In genomic region chr1:155006539-155007486, GRCm38 (mm10) we compare ENCODE assay signal across 8 mouse cellular contexts.
A peak's percentile ranks its signal among the peaks of the same experiment; 100 is the strongest.
DNase-seq lines count a peak whose midpoint lies in the region; ATAC-seq and TF ChIP-seq lines count a peak whose summit lies in the region.

No protein-coding gene starts in this region.

- peak; percentile 86 for DNase-seq in 3T3-L1 (ENCODE audit: low read depth, low spot score)
- DNase-seq in adrenal gland, postnatal 25 days: peak; percentile 84
- peak; percentile 59 to 83 for DNase-seq in heart, adult 9 months (ENCODE audit: low spot score in 2 of 2)
- DNase-seq in spleen, postnatal 4 days (ENCODE audit: low spot score in 2 of 2): peak; percentile 74 to 90

- H3K27me3 ChIP-seq in embryonic facial prominence, embryonic 13.5 days: peaks cover 31% of the 10 kb centered on the region
- H3K27me3 ChIP-seq in kidney, embryonic 15.5 days: 0 out of 2 replicates have a peak, but pooled peaks cover 21% of the 10 kb centered on the region
- H3K27me3 ChIP-seq in limb, embryonic 15.5 days: no peaks in the 10 kb centered on the region
- H3K27me3 ChIP-seq in myocyte (ENCODE audit: control insufficient read depth, insufficient read depth, insufficient read length): peaks cover 36% of the 10 kb centered on the region

- H3K27ac ChIP-seq in embryonic facial prominence, embryonic 13.5 days: 0 out of 2 replicates have a peak overlapping the region, but pooled peaks have one; percentile 48
- no peak overlapping the region for H3K27ac ChIP-seq in kidney, embryonic 15.5 days
- H3K27ac ChIP-seq in limb, embryonic 15.5 days: no peak overlapping the region

- no peak overlapping the region for H3ac ChIP-seq in myocyte (ENCODE audit: control insufficient read depth, insufficient read length)

- H3K4me3 ChIP-seq in embryonic facial prominence, embryonic 13.5 days: no peak overlapping the region
- no peak overlapping the region for H3K4me3 ChIP-seq in kidney, embryonic 15.5 days (replicated peaks)
- no peak overlapping the region for H3K4me3 ChIP-seq in limb, embryonic 15.5 days
- H3K4me3 ChIP-seq in myocyte: no peak overlapping the region

- H3K4me2 ChIP-seq in embryonic facial prominence, embryonic 13.5 days: peak overlapping the region; percentile 18; the same call in 1 of the 2 replicates
- no peak overlapping the region for H3K4me2 ChIP-seq in kidney, embryonic 15.5 days
- no peak overlapping the region for H3K4me2 ChIP-seq in limb, embryonic 15.5 days
- H3K4me2 ChIP-seq in myocyte (ENCODE audit: low read depth): peak overlapping the region; percentile 22

- no peaks in the 10 kb centered on the region for H3K79me2 ChIP-seq in myocyte (ENCODE audit: control insufficient read depth, insufficient read depth)

- 10% methylated on average over 16 of the region's 16 CpGs for WGBS in embryonic facial prominence, embryonic 13.5 days
- 20% methylated on average over 16 of the region's 16 CpGs for WGBS in kidney, embryonic 15.5 days
- WGBS in limb, embryonic 15.5 days: 12% methylated on average over 16 of the region's 16 CpGs

- H3K9me3 ChIP-seq in embryonic facial prominence, embryonic 13.5 days: no peaks in the 10 kb centered on the region
- no peaks in the 10 kb centered on the region for H3K9me3 ChIP-seq in kidney, embryonic 15.5 days (replicated peaks)
- H3K9me3 ChIP-seq in limb, embryonic 15.5 days: no peaks in the 10 kb centered on the region

- peak; percentile 40; the same call in 1 of the 2 replicates for ATAC-seq in embryonic facial prominence, embryonic 13.5 days (ENCODE audit: insufficient number of reproducible peaks, insufficient read depth, low FRiP score, low TSS enrichment, low read depth)
- ATAC-seq in kidney, embryonic 15.5 days (replicated peaks; ENCODE audit: low FRiP score): peak; percentile 77
- 0 out of 2 replicates have a peak, but pooled peaks have one; percentile 38 for ATAC-seq in limb, embryonic 15.5 days (ENCODE audit: insufficient number of reproducible peaks, low FRiP score, low TSS enrichment, low read depth)

- TF ChIP-seq POLR2A in myocyte (IDR thresholded peaks at IDR 0.05; ENCODE audit: insufficient read length, low read depth): no peak

- H3K4me1 ChIP-seq in embryonic facial prominence, embryonic 13.5 days: no peaks in the 10 kb centered on the region; the same call in 1 of the 2 replicates
- no peaks in the 10 kb centered on the region for H3K4me1 ChIP-seq in kidney, embryonic 15.5 days
- H3K4me1 ChIP-seq in limb, embryonic 15.5 days: 0 out of 2 replicates have a peak, but pooled peaks cover 5% of the 10 kb centered on the region

- no peaks in the 10 kb centered on the region for H3K36me3 ChIP-seq in embryonic facial prominence, embryonic 13.5 days
- H3K36me3 ChIP-seq in kidney, embryonic 15.5 days: no peaks in the 10 kb centered on the region
- no peaks in the 10 kb centered on the region for H3K36me3 ChIP-seq in limb, embryonic 15.5 days
- H3K36me3 ChIP-seq in myocyte (ENCODE audit: control insufficient read depth, insufficient read depth): no peaks in the 10 kb centered on the region

- H3K9ac ChIP-seq in embryonic facial prominence, embryonic 13.5 days: no peak overlapping the region
- no peak overlapping the region for H3K9ac ChIP-seq in kidney, embryonic 15.5 days
- no peak overlapping the region for H3K9ac ChIP-seq in limb, embryonic 15.5 days

TF ChIP-seq in myocyte, 11 proteins besides CTCF, POLR2A, EP300 and RAD21:
- TF ChIP-seq TCF3 (IDR thresholded peaks at IDR 0.05; ENCODE audit: insufficient read length, low read depth) (no peak), USF1 (IDR thresholded peaks at IDR 0.05; ENCODE audit: low read depth) (no peak), MYOD1 (IDR thresholded peaks at IDR 0.05; ENCODE audit: control insufficient read depth in 1 of 3, insufficient read length in 2 of 3, low read depth in 2 of 3) (no peak), REST (IDR thresholded peaks at IDR 0.05; ENCODE audit: insufficient read depth, insufficient read length) (no peak), MYOG (IDR thresholded peaks at IDR 0.05; ENCODE audit: control insufficient read depth in 1 of 3, insufficient read depth in 1 of 3, insufficient read length in 2 of 3, low read depth in 2 of 3) (no peak), E2F4 (IDR thresholded peaks at IDR 0.05; ENCODE audit: insufficient read depth) (no peak), SRF (IDR thresholded peaks at IDR 0.05; ENCODE audit: control insufficient read depth, insufficient read length, low read depth) (no peak), TCF12 (IDR thresholded peaks at IDR 0.05; ENCODE audit: insufficient read depth, poor library complexity, severe bottlenecking) (no peak), POLR2AphosphoS2 (IDR thresholded peaks at IDR 0.05; ENCODE audit: insufficient read length, low read depth) (no peak), CEBPB (IDR thresholded peaks at IDR 0.05; ENCODE audit: insufficient read depth, poor library complexity, severe bottlenecking) (no peak), MAX (IDR thresholded peaks at IDR 0.05; ENCODE audit: low read depth) (no peak)

Comparison
In these comparisons a context has a peak if more than half of its experiments do, and no peak if none do; other contexts are left out.
1. H3K4me2 ChIP-seq: peak in embryonic facial prominence, embryonic 13.5 days (single experiment) and myocyte (single experiment); none in kidney, embryonic 15.5 days (single experiment) and limb, embryonic 15.5 days (single experiment).
2. Peak in every context shown above with its lines, with median percentiles within 50 percentile points of each other: DNase-seq and ATAC-seq.